ENCODE assay signal across 8 mouse cellular contexts in the genomic region with DNA sequence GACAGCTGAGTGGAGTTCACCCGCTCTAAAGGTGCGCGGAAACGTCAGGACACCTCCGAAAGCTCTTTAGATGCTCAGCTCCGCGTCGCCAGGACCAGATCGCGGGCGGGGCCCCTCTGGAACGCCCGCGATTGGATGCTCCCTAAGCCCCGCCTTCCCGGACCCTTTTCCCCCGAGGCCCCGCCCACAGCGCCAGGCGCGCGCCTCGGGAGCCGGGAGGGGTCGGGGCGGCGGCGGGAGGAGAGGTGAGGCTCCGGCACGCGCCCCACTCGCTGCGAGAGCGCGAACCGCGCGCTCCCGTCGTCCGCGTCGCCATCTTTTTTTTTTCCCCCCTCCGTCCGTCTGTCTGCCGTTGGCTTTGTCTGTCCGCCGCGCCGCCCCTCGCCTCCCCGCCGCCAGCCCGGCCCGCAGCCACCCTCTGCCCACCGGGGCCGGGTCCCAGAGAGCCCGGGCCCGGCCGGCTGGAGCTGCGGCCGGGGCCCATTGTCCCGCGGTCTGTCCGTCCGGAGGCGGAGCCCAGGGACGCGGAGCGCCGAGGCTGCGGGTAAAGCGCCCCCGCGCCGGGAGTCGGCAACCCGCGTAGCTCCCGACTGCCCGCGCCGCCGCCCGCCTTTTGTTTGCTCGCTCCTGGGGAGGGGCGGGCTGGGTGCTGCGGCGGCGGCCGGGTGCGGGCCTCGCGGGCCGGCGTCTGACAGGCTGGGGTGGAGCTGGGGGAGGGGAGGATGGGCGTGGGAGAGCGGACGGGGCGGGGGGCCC. TPM values are rescaled to one million over a fixed set of nuclear protein-coding genes. Genes with fewer than 3 reads are reported as not detected.
DNase-seq lines count a peak whose midpoint lies in the region; ATAC-seq and TF ChIP-seq lines count a peak whose summit lies in the region.

A gene (plus strand): TSS at position 227 of the 756 bp plus-strand sequence.

- H3K9ac ChIP-seq in heart, embryonic 12.5 days: peak within 1 kb of the TSS; percentile 96
- peak within 1 kb of the TSS; percentile 99 for H3K9ac ChIP-seq in kidney, postnatal 0 days (ENCODE audit: low read depth, low read length)
- H3K9ac ChIP-seq in liver, embryonic 11.5 days (ENCODE audit: low read depth, low read length): peak within 1 kb of the TSS; percentile 96
- H3K9ac ChIP-seq in stomach, embryonic 14.5 days (replicated peaks; ENCODE audit: low read depth, low read length): peak within 1 kb of the TSS; percentile 97

- ATAC-seq in erythroblast, adult 5-6 weeks (replicated peaks; ENCODE audit: low FRiP score, poor library complexity, severe bottlenecking): peak; percentile 88
- peak; percentile 94 for ATAC-seq in heart, embryonic 12.5 days (ENCODE audit: insufficient number of reproducible peaks, low FRiP score)
- ATAC-seq in kidney, postnatal 0 days (replicated peaks; ENCODE audit: low FRiP score, low read depth): peak; percentile 91
- peak; percentile 90 for ATAC-seq in liver, embryonic 11.5 days (replicated peaks; ENCODE audit: low FRiP score)
- peak; percentile 87 for ATAC-seq in stomach, embryonic 14.5 days (ENCODE audit: insufficient number of reproducible peaks, insufficient read depth, low FRiP score, low read depth)

- H3K4me2 ChIP-seq in heart, embryonic 12.5 days: peak within 1 kb of the TSS; percentile 88
- H3K4me2 ChIP-seq in kidney, postnatal 0 days (ENCODE audit: low read length): peak within 1 kb of the TSS; percentile 87
- H3K4me2 ChIP-seq in liver, embryonic 11.5 days: peak within 1 kb of the TSS; percentile 87
- H3K4me2 ChIP-seq in stomach, embryonic 14.5 days (replicated peaks; ENCODE audit: low read depth, low read length): peak within 1 kb of the TSS; percentile 91

- whole genome bisulfite sequencing in heart, embryonic 12.5 days: under 1% methylated on average over 89 of the region's 100 CpGs
- whole genome bisulfite sequencing in kidney, postnatal 0 days: 0% methylated on average over 50 of the region's 100 CpGs
- WGBS in liver, embryonic 11.5 days: under 1% methylated on average over 70 of the region's 100 CpGs
- WGBS in stomach, embryonic 14.5 days: under 1% methylated on average over 77 of the region's 100 CpGs

- no peaks in the 10 kb centered on the region; the same call in 1 of the 2 replicates for H3K9me3 ChIP-seq in heart, embryonic 12.5 days (replicated peaks)
- H3K9me3 ChIP-seq in kidney, postnatal 0 days (replicated peaks; ENCODE audit: low read length): no peaks in the 10 kb centered on the region
- H3K9me3 ChIP-seq in liver, embryonic 11.5 days (ENCODE audit: control insufficient read depth, low read length): no peaks in the 10 kb centered on the region
- H3K9me3 ChIP-seq in stomach, embryonic 14.5 days (ENCODE audit: control insufficient read depth, low read depth, low read length): no peaks in the 10 kb centered on the region

- DNase-seq in B cell, adult 2 months: peak; percentile 92
- peak; percentile 96 for DNase-seq in brain, adult 2 months (ENCODE audit: low read depth, low spot score)
- peak; percentile 96 for DNase-seq in kidney, postnatal 0 days (ENCODE audit: low spot score)
- peak; percentile 90 for DNase-seq in liver, embryonic 11.5 days (ENCODE audit: low spot score)
- DNase-seq in naive thymus-derived CD4-positive, alpha-beta T cell, adult 2 months (ENCODE audit: low read depth): peak; percentile 88

- peaks cover 23% of the 10 kb centered on the region for H3K4me1 ChIP-seq in heart, embryonic 12.5 days (replicated peaks)
- H3K4me1 ChIP-seq in kidney, postnatal 0 days (replicated peaks; ENCODE audit: insufficient read depth, low read length): peaks cover 4% of the 10 kb centered on the region
- H3K4me1 ChIP-seq in liver, embryonic 11.5 days (replicated peaks; ENCODE audit: control insufficient read depth, insufficient read depth, low read length): peaks cover 13% of the 10 kb centered on the region
- H3K4me1 ChIP-seq in stomach, embryonic 14.5 days (ENCODE audit: control insufficient read depth, insufficient read depth, low read length): peaks cover 10% of the 10 kb centered on the region; the same call in 1 of the 2 replicates

- peaks cover 7% of the 10 kb centered on the region; the same call in 1 of the 2 replicates for H3K27me3 ChIP-seq in heart, embryonic 12.5 days (replicated peaks)
- no peaks in the 10 kb centered on the region for H3K27me3 ChIP-seq in kidney, postnatal 0 days (ENCODE audit: insufficient read depth, low read length)
- no peaks in the 10 kb centered on the region for H3K27me3 ChIP-seq in liver, embryonic 11.5 days (replicated peaks; ENCODE audit: control insufficient read depth, insufficient read depth, low read length)
- H3K27me3 ChIP-seq in stomach, embryonic 14.5 days (ENCODE audit: control insufficient read depth, insufficient read depth, low read length): no peaks in the 10 kb centered on the region

- no peak for TF ChIP-seq CTCF in kidney, postnatal 0 days (IDR thresholded peaks at IDR 0.05; ENCODE audit: low read depth)

- H3K4me3 ChIP-seq in heart, embryonic 12.5 days: peak within 1 kb of the TSS; percentile 87
- peak within 1 kb of the TSS; percentile 99 for H3K4me3 ChIP-seq in kidney, postnatal 0 days (replicated peaks; ENCODE audit: low read depth, low read length)
- peak within 1 kb of the TSS; percentile 94 for H3K4me3 ChIP-seq in liver, embryonic 11.5 days (ENCODE audit: low read depth, low read length)
- peak within 1 kb of the TSS; percentile 94 for H3K4me3 ChIP-seq in stomach, embryonic 14.5 days (ENCODE audit: low read depth, low read length)

- peaks cover 28% of the 10 kb centered on the region for H3K36me3 ChIP-seq in heart, embryonic 12.5 days
- peaks cover 13% of the 10 kb centered on the region for H3K36me3 ChIP-seq in kidney, postnatal 0 days (ENCODE audit: insufficient read depth, low read length)
- peaks cover 13% of the 10 kb centered on the region for H3K36me3 ChIP-seq in liver, embryonic 11.5 days (ENCODE audit: control insufficient read depth, insufficient read depth, low read length)
- peaks cover 25% of the 10 kb centered on the region for H3K36me3 ChIP-seq in stomach, embryonic 14.5 days (ENCODE audit: control insufficient read depth, insufficient read depth, low read length)

- H3K27ac ChIP-seq in heart, embryonic 12.5 days (ENCODE audit: poor library complexity, severe bottlenecking): peak within 1 kb of the TSS; percentile 89
- peak within 1 kb of the TSS; percentile 95 for H3K27ac ChIP-seq in kidney, postnatal 0 days
- H3K27ac ChIP-seq in liver, embryonic 11.5 days (ENCODE audit: low read depth, low read length): peak within 1 kb of the TSS; percentile 92
- peak within 1 kb of the TSS; percentile 96 for H3K27ac ChIP-seq in stomach, embryonic 14.5 days (ENCODE audit: low read length)

RNA-seq across cellular contexts. Expression of the gene that starts here (rescaled TPM):
- 1.7 and 5.9 TPM in 2 replicates for total RNA-seq in erythroblast, adult 5-6 weeks (2015; ENCODE audit: low replicate concordance)
- total RNA-seq in erythroblast, adult 5-6 weeks (2017; ENCODE audit: low replicate concordance): 9.6 and 12.0 TPM in 2 replicates
- 25.0 and 26.9 TPM in 2 replicates for polyA plus RNA-seq in heart, embryonic 12.5 days (2016; fragmentation: Nextera tagmentation; extraction: Ambion mirVana)
- 21.9 and 22.2 TPM in 2 replicates for polyA plus RNA-seq in kidney, postnatal 0 days (2015; fragmentation: Nextera tagmentation; extraction: Ambion mirVana)
- polyA plus RNA-seq in liver, embryonic 11.5 days (2014; fragmentation: Nextera tagmentation; extraction: Ambion mirVana): 10.6 and 11.7 TPM in 2 replicates
- 29.7 and 33.0 TPM in 2 replicates for polyA plus RNA-seq in stomach, embryonic 14.5 days (2014; fragmentation: Nextera tagmentation; extraction: Ambion mirVana)

Comparison
In these comparisons a context has a peak if more than half of its experiments do, and no peak if none do; other contexts are left out.
1. Peak in every context shown above with its lines: DNase-seq, ATAC-seq, H3K4me3 ChIP-seq and H3K27ac ChIP-seq.